Mouse (Mus musculus): ENCODE measurements around the gene Rrp8.

Gene Rrp8

DNA sequence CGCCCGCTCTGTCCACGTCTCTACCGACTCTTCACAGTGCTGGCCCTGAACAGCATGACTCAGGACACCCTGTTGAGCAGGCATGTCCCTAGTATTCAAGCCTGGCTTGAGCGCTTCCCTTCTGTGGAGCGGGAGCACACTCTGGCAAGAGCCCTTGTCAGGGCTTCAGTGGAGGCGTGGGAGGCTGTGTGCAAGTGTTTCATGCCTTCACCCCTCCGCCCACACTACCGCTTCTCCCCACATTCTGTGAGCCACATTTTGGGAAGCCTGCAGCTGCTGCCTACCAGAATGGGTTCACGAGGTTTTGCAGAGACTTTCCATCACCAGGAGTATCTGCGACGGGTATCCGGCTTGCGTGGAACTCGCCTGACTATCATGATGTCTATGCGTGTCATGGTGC is 34.0 kb downstream of the Rrp8 start:
- no peak for DNase-seq (ENCODE audit: low spot score in 2 of 2)

DNA sequence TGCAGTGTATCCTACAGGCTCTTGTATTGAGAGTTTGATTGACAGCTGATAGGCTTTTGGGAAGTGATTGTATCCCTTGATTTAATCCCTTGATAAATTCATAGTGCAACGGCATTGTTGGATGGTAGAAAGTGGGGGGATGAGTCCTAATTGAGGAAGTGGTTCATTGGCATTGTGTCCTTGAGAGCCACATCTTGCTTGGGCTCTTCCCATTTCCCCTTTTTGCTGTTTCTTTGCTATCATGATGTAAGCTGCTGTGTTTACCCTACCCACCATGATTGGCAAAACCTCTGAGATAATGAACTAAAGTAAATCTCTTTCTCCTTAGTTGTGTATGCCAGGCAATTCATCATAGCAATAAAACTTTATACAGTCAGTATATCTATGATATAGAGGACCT is 46.3 kb downstream of the Rrp8 start:
- DNase-seq (ENCODE audit: low spot score in 2 of 2) = no peak

DNA sequence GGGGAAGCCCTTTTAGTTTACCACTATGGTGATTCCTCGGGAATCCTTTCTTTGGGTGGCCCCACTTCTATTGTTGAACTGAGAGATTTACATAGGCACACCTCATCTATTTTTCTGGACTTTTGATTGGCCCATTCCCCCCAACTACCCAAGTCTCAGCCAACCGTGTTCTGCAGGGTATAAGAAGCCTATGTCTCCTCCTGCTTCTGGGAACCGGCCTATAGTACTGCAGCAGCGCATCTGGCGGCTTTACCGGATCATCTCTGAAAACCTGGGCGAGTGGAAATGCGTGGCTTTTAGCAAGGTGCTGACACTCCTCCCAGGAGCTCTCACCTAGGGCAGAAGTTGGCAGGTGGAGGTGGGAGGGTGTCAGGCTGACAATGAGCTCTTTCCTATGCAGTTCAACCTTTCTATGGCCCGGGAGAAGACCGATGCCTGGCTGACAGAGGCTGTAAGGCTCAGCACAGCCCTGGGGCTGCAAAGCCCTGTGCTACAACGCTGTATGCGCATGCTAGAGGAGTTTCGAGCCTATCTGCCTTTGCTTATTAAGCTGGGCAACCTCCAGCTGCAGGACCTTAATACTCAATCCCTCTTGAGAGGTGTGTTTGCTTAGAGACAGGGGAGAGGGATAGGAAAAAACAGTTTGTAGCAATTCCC is 51.5 kb downstream of the Rrp8 start:
- no peak for DNase-seq (ENCODE audit: low spot score in 2 of 2)
